Mouse (Mus musculus) cerebral cortex, adult 2 months (tissue): Measurements from ENCODE around the gene Inpp4b.

ENCODE experiments used
- WGBS: fragments of 180-500 bp; shearing (Covaris S2); methylation state at CpG from one replicate; pipeline ENCODE4 v1.1.7; 2018; 5-methylcytosine and 5-hydroxymethylcytosine counted together

Inpp4b gene

GRCm38 (mm10) chr8:82106131-82106530 is 763.8 kb downstream of the Inpp4b start:
- WGBS: 86% methylated on average over 3 of the region's 3 CpGs

GRCm38 (mm10) chr8:82157928-82158327 is 815.6 kb downstream of the Inpp4b start:
- WGBS: 90% methylated on average over 1 of the region's 1 CpGs
